Mouse (Mus musculus): ENCODE results near the gene Med11. TPM values are rescaled to one million over a fixed set of nuclear protein-coding genes. Genes with fewer than 3 reads are reported as not detected.
"Not testable (repeated sequence)": the region's sequence is repeated elsewhere in the genome, so short reads cannot be mapped to it uniquely, and the experiment has no call there.

Med11 gene
- 1 to 10 TPM; 7.3 to 8.5 TPM for total RNA-seq (2021)
- long read RNA-seq, experiment 1, transcript Med11-201 (3 exons, 902 nt) = major isoform, 6 of 10 reads
- long read RNA-seq, experiment 1, partial matches to known transcripts = 1 of 10 reads
- long read RNA-seq, experiment 1, other reads (novel, unspliced or antisense) = 1 of 10 reads
- long read RNA-seq, experiment 2, partial matches to known transcripts = 0 of 5 reads
- long read RNA-seq, experiment 2, other reads (novel, unspliced or antisense) = 1 of 5 reads

- intact Hi-C loops (cut with DNase I) = loop anchor here (2.0 kb wide), 3 partner anchors 19 to 53 kb away; partner anchors contain the start of genes Arrb2 and Tm4sf5
- peak; percentile 96 for DNase-seq
These were observed at the start of gene Med11 for GRCm38 (mm10) chr11:70451797-70452498. Med11 (plus strand) TSS chr11:70451919.

GRCm38 (mm10) chr11:70403598-70403997, 48.1 kb upstream of the Med11 start:
- peak; percentile 24 to 43 for DNase-seq
- intact Hi-C loops (cut with DNase I) = no loop called here

- peak; percentile 86 to 88 for DNase-seq
- intact Hi-C loops (cut with DNase I) = loop anchor here (2.0 to 10.0 kb wide), 2 partner anchors 21 to 205 kb away; partner anchors contain the start of genes 4930544D05Rik and Chrne
These were observed 42.0 kb upstream of the Med11 start, which contains the start of gene Pelp1 for GRCm38 (mm10) chr11:70409594-70410296. Pelp1 (minus strand) TSS chr11:70410031.

- intact Hi-C loops (cut with DNase I) = loop anchor here (2.0 to 10.0 kb wide), 2 partner anchors 21 to 205 kb away; partner anchors contain the start of genes 4930544D05Rik and Chrne
- DNase-seq = no peak
These were observed 41.4 kb upstream of the Med11 start for GRCm38 (mm10) chr11:70410297-70410643.

- no peak for DNase-seq
- intact Hi-C loops (cut with DNase I) = loop anchor here (10.0 kb wide), 1 partner anchor 202 kb away; the partner anchor contains the start of genes 4930544D05Rik and Chrne
These were observed 39.1 kb upstream of the Med11 start for GRCm38 (mm10) chr11:70412591-70412990.

- intact Hi-C loops (cut with DNase I) = loop anchor here (1.0 to 10.0 kb wide), 3 partner anchors 39 to 201 kb away; partner anchors contain the start of genes 4930544D05Rik and Chrne
- peak; percentile 68 to 83 for DNase-seq
These were observed 37.8 kb upstream of the Med11 start for GRCm38 (mm10) chr11:70413961-70414360.

- intact Hi-C loops (cut with DNase I) = loop anchor here (10.0 kb wide), 1 partner anchor 197 kb away; the partner anchor contains the start of genes 4930544D05Rik and Chrne
- no peak for DNase-seq
These were observed 33.5 kb upstream of the Med11 start for GRCm38 (mm10) chr11:70418199-70418598.

GRCm38 (mm10) chr11:70419486-70419885, 32.2 kb upstream of the Med11 start:
- intact Hi-C loops (cut with DNase I) = loop anchor here (10.0 kb wide), 1 partner anchor 195 kb away; the partner anchor contains the start of genes 4930544D05Rik and Chrne
- no peak for DNase-seq

GRCm38 (mm10) chr11:70426598-70426997, 25.1 kb upstream of the Med11 start:
- intact Hi-C loops (cut with DNase I); DNase-seq: not testable (repeated sequence)

GRCm38 (mm10) chr11:70431574-70431973, 20.1 kb upstream of the Med11 start:
- no peak for DNase-seq
- intact Hi-C loops (cut with DNase I) = loop anchor here (2.0 to 10.0 kb wide), 3 partner anchors 21 to 326 kb away; partner anchors contain the start of gene Pelp1

- intact Hi-C loops (cut with DNase I) = loop anchor here (2.0 to 10.0 kb wide), 4 partner anchors 19 to 325 kb away; partner anchors contain the start of genes Med11 and Tm4sf5
- DNase-seq = peak; percentile 98 to 99
These were observed 19.4 kb upstream of the Med11 start, which contains the start of gene Arrb2 for GRCm38 (mm10) chr11:70432048-70432894. Arrb2 (plus strand) TSS chr11:70432635.

GRCm38 (mm10) chr11:70432895-70433568, 18.7 kb upstream of the Med11 start:
- peak in 1 of 2 experiments; percentile 39 for DNase-seq
- intact Hi-C loops (cut with DNase I) = loop anchor here (2.0 to 10.0 kb wide), 4 partner anchors 18 to 324 kb away; partner anchors contain the start of genes Med11 and Tm4sf5

- intact Hi-C loops (cut with DNase I) = loop anchor here (2.0 to 10.0 kb wide), 4 partner anchors 17 to 324 kb away; partner anchors contain the start of genes Med11 and Tm4sf5
- DNase-seq = no peak
These were observed 18.2 kb upstream of the Med11 start for GRCm38 (mm10) chr11:70433569-70433943.

- DNase-seq = no peak
- intact Hi-C loops (cut with DNase I) = loop anchor here (2.0 to 10.0 kb wide), 4 partner anchors 17 to 323 kb away; partner anchors contain the start of genes Med11 and Tm4sf5
These were observed 17.8 kb upstream of the Med11 start for GRCm38 (mm10) chr11:70433951-70434350.

GRCm38 (mm10) chr11:70435476-70435875, 16.2 kb upstream of the Med11 start:
- DNase-seq = no peak
- intact Hi-C loops (cut with DNase I) = loop anchor here (10.0 kb wide), 1 partner anchor 169 kb away; no protein-coding TSS in a partner anchor

GRCm38 (mm10) chr11:70437426-70437825, 14.3 kb upstream of the Med11 start:
- intact Hi-C loops (cut with DNase I) = loop anchor here (10.0 kb wide), 1 partner anchor 167 kb away; no protein-coding TSS in a partner anchor
- DNase-seq = no peak

- intact Hi-C loops (cut with DNase I) = loop anchor here (10.0 kb wide), 1 partner anchor 166 kb away; no protein-coding TSS in a partner anchor
- DNase-seq = no peak
These were observed 12.9 kb upstream of the Med11 start for GRCm38 (mm10) chr11:70438728-70439374.

GRCm38 (mm10) chr11:70440637-70441036, 11.1 kb upstream of the Med11 start:
- no peak for DNase-seq

More at GRCm38 (mm10) chr11:70440637-70441036, 11.1 kb upstream of the Med11 start:
- intact Hi-C loops (cut with DNase I) = no loop called here

All from heart, postnatal 14 days (tissue).